ENCODE assay signal across 8 mouse cellular contexts in the genomic region with DNA sequence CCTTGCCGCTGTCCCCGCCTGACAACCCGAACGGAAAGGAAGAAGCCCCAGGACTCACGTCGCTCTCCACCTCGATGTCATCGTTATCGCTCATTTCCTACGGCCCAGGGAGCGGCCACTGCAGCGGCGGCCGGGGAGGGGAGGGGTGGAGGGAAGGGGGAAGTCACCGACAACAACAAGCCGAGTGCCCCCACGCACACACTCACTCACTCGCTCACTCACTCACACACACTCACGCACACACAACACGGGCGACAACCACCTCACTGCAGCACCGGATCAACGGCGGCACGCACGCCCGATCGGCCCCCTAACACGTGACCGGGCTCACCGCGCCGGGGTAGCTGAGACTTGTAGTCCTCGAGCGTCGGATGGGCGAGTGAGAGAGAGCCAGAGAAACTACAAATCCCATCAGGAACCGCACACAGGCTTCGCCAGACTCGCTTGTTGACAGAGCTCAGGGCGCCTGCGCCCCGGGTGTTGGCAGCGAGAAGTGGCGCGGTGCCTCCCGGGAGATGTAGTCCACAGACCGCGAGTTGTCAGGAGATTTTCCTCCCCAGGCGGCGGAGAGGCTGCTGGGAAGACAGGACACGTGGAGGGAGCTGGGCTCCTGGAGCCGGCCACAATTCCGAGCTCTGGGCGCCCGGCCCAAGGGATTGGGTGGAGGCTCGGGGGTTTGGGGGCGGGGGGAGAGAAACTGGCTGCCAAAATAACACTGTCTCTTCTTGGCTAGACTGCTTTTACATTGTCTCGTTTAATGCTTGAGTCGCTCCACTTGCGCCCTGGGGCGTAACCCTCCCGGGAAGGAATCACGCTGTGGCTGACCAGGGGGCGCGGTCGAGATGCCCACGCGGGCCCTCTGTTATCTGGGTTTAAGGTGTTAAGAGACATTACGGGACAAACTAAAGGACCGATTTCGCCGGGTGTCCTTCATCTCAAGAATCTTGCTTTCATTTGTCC. TPM values are rescaled to one million over a fixed set of nuclear protein-coding genes. Genes with fewer than 3 reads are reported as not detected.
DNase-seq lines count a peak whose midpoint lies in the region; ATAC-seq and TF ChIP-seq lines count a peak whose summit lies in the region.

A gene (minus strand): TSS at position 270 of the 960 bp plus-strand sequence.

- under 1% methylated on average over 73 of the region's 73 CpGs for WGBS in cerebellum, adult 2 months
- WGBS in forebrain, postnatal 0 days: 2% methylated on average over 68 of the region's 73 CpGs
- under 1% methylated on average over 72 of the region's 73 CpGs for WGBS in lung, embryonic 15.5 days

- peak within 1 kb of the TSS; percentile 77 to 88 for H3K4me3 ChIP-seq in MEL (ENCODE audit: control insufficient read depth in 1 of 2, insufficient read depth in 1 of 2, low read depth in 2 of 2, low read length in 2 of 2)
- H3K4me3 ChIP-seq in cerebellum, adult 2 months (replicated peaks; ENCODE audit: insufficient read depth, low read depth, low read length): peak within 1 kb of the TSS; percentile 74
- H3K4me3 ChIP-seq in forebrain, postnatal 0 days (ENCODE audit: low read depth, low read length): peak within 1 kb of the TSS; percentile 75
- peak within 1 kb of the TSS; percentile 97 for H3K4me3 ChIP-seq in lung, embryonic 15.5 days

- peak; percentile 52 to 88; a peak in 3 of 4 replicates for TF ChIP-seq POLR2A in MEL (IDR thresholded peaks at IDR 0.05; ENCODE audit: control insufficient read depth in 1 of 2, insufficient read depth in 1 of 2, low read depth in 1 of 2, low read length in 2 of 2, poor library complexity in 1 of 2)
- TF ChIP-seq POLR2A in cerebellum, adult 2 months (IDR thresholded peaks at IDR 0.05; ENCODE audit: borderline replicate concordance, insufficient read depth, low read length): peak; percentile 78

- peaks cover 42% of the 10 kb centered on the region for H3K79me2 ChIP-seq in MEL (ENCODE audit: control insufficient read depth, insufficient read depth, low read length, poor library complexity)

- no peak for TF ChIP-seq EP300 in MEL (IDR thresholded peaks at IDR 0.05; ENCODE audit: low read depth in 1 of 2, low read length in 2 of 2)

- peak within 1 kb of the TSS; percentile 93 for H3K9ac ChIP-seq in MEL (ENCODE audit: control insufficient read depth, low read depth, low read length, poor library complexity, severe bottlenecking)
- peak within 1 kb of the TSS; percentile 93 for H3K9ac ChIP-seq in forebrain, postnatal 0 days
- peak within 1 kb of the TSS; percentile 87 for H3K9ac ChIP-seq in lung, embryonic 15.5 days

- H3K27ac ChIP-seq in MEL (ENCODE audit: control insufficient read depth, low read depth, low read length): peak within 1 kb of the TSS; percentile 54
- H3K27ac ChIP-seq in cerebellum, adult 2 months (ENCODE audit: insufficient read depth, low read length): peak within 1 kb of the TSS; percentile 52
- H3K27ac ChIP-seq in forebrain, postnatal 0 days (ENCODE audit: low read depth, low read length): peak within 1 kb of the TSS; percentile 84
- peak within 1 kb of the TSS; percentile 57 for H3K27ac ChIP-seq in lung, embryonic 15.5 days

- no peaks in the 10 kb centered on the region for H3K27me3 ChIP-seq in MEL (ENCODE audit: control insufficient read depth in 1 of 2, insufficient read depth in 2 of 2, low read length in 2 of 2)
- no peaks in the 10 kb centered on the region for H3K27me3 ChIP-seq in cerebellum, adult 2 months (ENCODE audit: control insufficient read depth, insufficient read depth, low read length)
- no peaks in the 10 kb centered on the region for H3K27me3 ChIP-seq in forebrain, postnatal 0 days (ENCODE audit: insufficient read depth, low read length)
- H3K27me3 ChIP-seq in lung, embryonic 15.5 days: no peaks in the 10 kb centered on the region

- H3K4me1 ChIP-seq in MEL (ENCODE audit: control insufficient read depth in 1 of 2, insufficient read depth in 2 of 2, low read length in 2 of 2): peaks cover 6 to 18% of the 10 kb centered on the region in 2 experiments; a peak in 3 of 4 replicates
- peaks cover under 1% of the 10 kb centered on the region; the same call in 1 of the 2 replicates for H3K4me1 ChIP-seq in cerebellum, adult 2 months (ENCODE audit: control insufficient read depth, insufficient read depth, low read length)
- peaks cover 11% of the 10 kb centered on the region for H3K4me1 ChIP-seq in forebrain, postnatal 0 days (ENCODE audit: insufficient read depth)
- H3K4me1 ChIP-seq in lung, embryonic 15.5 days: peaks cover 16% of the 10 kb centered on the region; the same call in 1 of the 2 replicates

- peak; percentile 99 for ATAC-seq in forebrain, postnatal 0 days
- ATAC-seq in lung, embryonic 15.5 days (ENCODE audit: borderline replicate concordance, extremely low read depth, low FRiP score, low TSS enrichment): peak; percentile 99

- TF ChIP-seq CTCF in MEL (IDR thresholded peaks at IDR 0.05 in 2 of 3, conservative IDR thresholded peaks at IDR 0.05 in 1 of 3; ENCODE audit: control insufficient read depth in 1 of 3, insufficient read depth in 1 of 3, low read depth in 2 of 3, low read length in 3 of 3, poor library complexity in 1 of 3, severe bottlenecking in 1 of 3): no peak
- TF ChIP-seq CTCF in cerebellum, adult 2 months (IDR thresholded peaks at IDR 0.05; ENCODE audit: borderline replicate concordance, insufficient read depth, low read depth, low read length): no peak
- TF ChIP-seq CTCF in forebrain, postnatal 0 days (IDR thresholded peaks at IDR 0.05; ENCODE audit: low read depth): peak; percentile 33; the same call in 1 of the 2 replicates

- peak; percentile 99 for DNase-seq in MEL (ENCODE audit: low read depth, low spot score)
- peak; percentile 99 to 100 for DNase-seq in cerebellum, adult 2 months
- peak; percentile 100 for DNase-seq in forebrain, postnatal 0 days
- DNase-seq in heart, postnatal 4 days: peak; percentile 99
- peak; percentile 99 for DNase-seq in layer of hippocampus, adult 8-10 months (ENCODE audit: low spot score in 2 of 2)
- peak; percentile 99 for DNase-seq in ovary, adult 18-20 months (ENCODE audit: low spot score)
- DNase-seq in thymus, postnatal 0 days (ENCODE audit: low spot score): peak; percentile 99

- no peak for TF ChIP-seq RAD21 in MEL (IDR thresholded peaks at IDR 0.05; ENCODE audit: low read depth, low read length)

- peak within 1 kb of the TSS; percentile 96 for H3K4me2 ChIP-seq in forebrain, postnatal 0 days (ENCODE audit: low read depth)
- H3K4me2 ChIP-seq in lung, embryonic 15.5 days: peak within 1 kb of the TSS; percentile 77

- no peaks in the 10 kb centered on the region for H3K9me3 ChIP-seq in MEL (replicated peaks; ENCODE audit: insufficient read depth, low read length)
- H3K9me3 ChIP-seq in forebrain, postnatal 0 days (ENCODE audit: low read length): no peaks in the 10 kb centered on the region
- H3K9me3 ChIP-seq in lung, embryonic 15.5 days: no peaks in the 10 kb centered on the region

- H3K36me3 ChIP-seq in MEL (ENCODE audit: control insufficient read depth in 1 of 2, insufficient read depth in 2 of 2, low read length in 2 of 2): peaks cover 4 to 32% of the 10 kb centered on the region in 2 experiments
- H3K36me3 ChIP-seq in forebrain, postnatal 0 days (ENCODE audit: insufficient read depth): 0 out of 2 replicates have a peak, but pooled peaks cover 3% of the 10 kb centered on the region
- H3K36me3 ChIP-seq in lung, embryonic 15.5 days: peaks cover 10% of the 10 kb centered on the region; the same call in 1 of the 2 replicates

TF ChIP-seq in MEL, 35 proteins besides CTCF, POLR2A, EP300 and RAD21 (continues in another document):
- TF ChIP-seq MXI1 (IDR thresholded peaks at IDR 0.05; ENCODE audit: low read depth, low read length): peak; percentile 100
- peak; percentile 79 for TF ChIP-seq ELF1 (IDR thresholded peaks at IDR 0.05; ENCODE audit: low read depth, low read length)
- no peak for TF ChIP-seq E2F4 (IDR thresholded peaks at IDR 0.05; ENCODE audit: borderline replicate concordance, low read depth, low read length)
- peak; percentile 98 for TF ChIP-seq KAT2A (conservative IDR thresholded peaks at IDR 0.05; ENCODE audit: low read depth, low read length)
- peak; percentile 32; the same call in 1 of the 2 replicates for TF ChIP-seq POLR2AphosphoS2 (IDR thresholded peaks at IDR 0.05; ENCODE audit: low read length)
- no peak for TF ChIP-seq RCOR1 (IDR thresholded peaks at IDR 0.05; ENCODE audit: low read depth, low read length)
- peak; percentile 92 for TF ChIP-seq MAX (IDR thresholded peaks at IDR 0.05; ENCODE audit: low read length)
- no peak for TF ChIP-seq JUND (IDR thresholded peaks at IDR 0.05; ENCODE audit: low read depth, low read length)
- TF ChIP-seq CHD1 (IDR thresholded peaks at IDR 0.05; ENCODE audit: low read depth, low read length): no peak
- TF ChIP-seq TCF12 (IDR thresholded peaks at IDR 0.05; ENCODE audit: low read depth, low read length): 0 out of 2 replicates have a peak, but pooled peaks have one; percentile 1
- TF ChIP-seq MYC (IDR thresholded peaks at IDR 0.05; ENCODE audit: low read depth, low read length): peak; percentile 95
- peak; percentile 52 to 77; a peak in 3 of 4 replicates for TF ChIP-seq USF2 (IDR thresholded peaks at IDR 0.05; ENCODE audit: borderline replicate concordance in 1 of 2, insufficient read depth in 1 of 2, low read depth in 1 of 2, low read length in 2 of 2)
- TF ChIP-seq NRF1 (IDR thresholded peaks at IDR 0.05; ENCODE audit: insufficient read depth, low read depth, low read length, poor library complexity, severe bottlenecking): peak; percentile 97
- TF ChIP-seq ZMIZ1 (IDR thresholded peaks at IDR 0.05; ENCODE audit: low read depth, low read length): peak; percentile 62; the same call in 1 of the 2 replicates
- TF ChIP-seq MAZ (IDR thresholded peaks at IDR 0.05; ENCODE audit: low read depth, low read length): no peak; the same call in none of the 2 replicates
- no peak for TF ChIP-seq ZKSCAN1 (IDR thresholded peaks at IDR 0.05; ENCODE audit: low read depth, low read length)
- TF ChIP-seq NELFE (IDR thresholded peaks at IDR 0.05; ENCODE audit: low read depth, low read length): peak; percentile 69
- TF ChIP-seq ETS1 (IDR thresholded peaks at IDR 0.05; ENCODE audit: low read depth, low read length): no peak
- TF ChIP-seq USF1 (IDR thresholded peaks at IDR 0.05; ENCODE audit: low read depth, low read length): peak; percentile 98

RNA-seq across cellular contexts. Expression of the gene that starts here (rescaled TPM):
- 44.9 and 48.2 TPM in 2 replicates for total RNA-seq in MEL (2012; rRNA removed)
- 100 to 1,000 TPM; 164 to 356 TPM for polyA plus RNA-seq in MEL (2012; ENCODE audit: insufficient read depth in 1 of 2, insufficient read length in 2 of 2, low read depth in 1 of 2, low replicate concordance in 2 of 2, missing spikeins in 1 of 2)
- 90.7 and 93.6 TPM in 2 replicates for polyA plus RNA-seq in cerebellum, adult 2 months (2012; rRNA removed)
- 56.0 and 58.5 TPM in 2 replicates for total RNA-seq in forebrain, postnatal 0 days (2014; rRNA removed)
- 14.6 TPM in 2 replicates for polyA plus RNA-seq in forebrain, postnatal 0 days (2015; fragmentation: Nextera tagmentation; extraction: Ambion mirVana)
- 10 to 100 TPM; 37.6 to 41.1 TPM for total RNA-seq in heart, postnatal 4 days (2021)
- 10 to 100 TPM; 70.9 to 85.2 (median 79.5) TPM for total RNA-seq in layer of hippocampus, adult 8-10 months (2022)
- 13.1 and 13.3 TPM in 2 replicates for polyA plus RNA-seq in lung, embryonic 15.5 days (2015; fragmentation: Nextera tagmentation; extraction: Ambion mirVana)
- 18.7 and 20.9 TPM in 2 replicates for polyA plus RNA-seq in thymus, postnatal 0 days (2015; fragmentation: Nextera tagmentation; extraction: Ambion mirVana)

Comparison
In these comparisons a context has a peak if more than half of its experiments do, and no peak if none do; other contexts are left out.
1. Peak in every context shown above with its lines: DNase-seq, ATAC-seq, H3K4me3 ChIP-seq and H3K27ac ChIP-seq.